Mouse (Mus musculus) lung, postnatal 0 days (tissue): Measurements from ENCODE around the gene Cbx8.

Source experiments
- CTCF ChIP-seq: IDR thresholded peaks from 2 replicates; pipeline ENCODE4 v1.5.1; 2016; ENCODE audit warnings: antibody characterized with exemption, mild to moderate bottlenecking
- EP300 ChIP-seq: IDR thresholded peaks from 2 replicates; pipeline ENCODE4 v1.6.1; 2016; ENCODE audit warnings: antibody characterized with exemption, mild to moderate bottlenecking, control low read depth

GRCm38 (mm10) chr11:119042466-119043272 is 1.9 kb upstream of the Cbx8 start:
- TF ChIP-seq CTCF (no peak), EP300 (no peak)
